Mouse (Mus musculus): ENCODE data around the gene Psg27.
"Not testable (repeated sequence)": the region's sequence is repeated elsewhere in the genome, so short reads cannot be mapped to it uniquely, and the experiment has no call there.

Gene Psg27

GRCm38 (mm10) chr7:18567205-18567604 is at the start of gene Psg27:
Psg27 (minus strand) TSS chr7:18567305.
- no peak for DNase-seq

- not testable (repeated sequence) for DNase-seq
Observed at GRCm38 (mm10) chr7:18616401-18616800, 49.3 kb upstream of the Psg27 start, which contains the start of gene Psg23. Psg23 (minus strand) TSS chr7:18616501.

- DNase-seq = no peak
Observed at GRCm38 (mm10) chr7:18559850-18560249, 7.3 kb downstream of the Psg27 start.

GRCm38 (mm10) chr7:18555751-18556150 is 11.4 kb downstream of the Psg27 start:
- DNase-seq = not testable (repeated sequence)

GRCm38 (mm10) chr7:18533420-18533819 is 33.7 kb downstream of the Psg27 start:
- DNase-seq = no peak

DNA sequence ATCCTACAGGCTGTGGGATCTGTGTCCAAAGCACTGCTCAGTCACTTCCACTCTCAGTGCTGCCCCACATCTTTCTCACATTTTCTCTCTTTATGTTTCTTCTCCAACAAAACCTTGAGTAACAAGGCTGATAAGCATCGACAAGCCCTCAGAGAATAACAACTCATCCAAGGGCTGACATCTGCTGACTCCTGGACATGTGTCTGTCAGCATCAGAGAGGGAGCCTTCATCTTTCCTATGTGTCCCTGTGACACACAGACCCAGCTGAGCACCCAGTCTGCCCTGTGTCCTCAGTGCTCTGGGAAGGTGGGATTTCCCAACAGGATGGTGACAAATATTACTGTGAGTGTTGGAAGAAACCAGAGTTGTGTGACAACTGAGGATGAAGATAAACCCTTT is 34.9 kb downstream of the Psg27 start, which contains the start of gene Psg25:
Gene Psg25 (minus strand): TSS at position 101 of the 400 bp plus-strand sequence.
- no peak for DNase-seq

GRCm38 (mm10) chr7:18524668-18525067 is 42.4 kb downstream of the Psg27 start:
- DNase-seq = no peak

- DNase-seq = not testable (repeated sequence)
Observed at GRCm38 (mm10) chr7:18512848-18513247, 54.3 kb downstream of the Psg27 start.

- not testable (repeated sequence) for DNase-seq
Observed at GRCm38 (mm10) chr7:18512417-18512816, 54.7 kb downstream of the Psg27 start.

GRCm38 (mm10) chr7:18511479-18511878 is 55.6 kb downstream of the Psg27 start:
- no peak for DNase-seq

Measured in thymus, postnatal 36 days (tissue).